Mouse (Mus musculus): Measurements from ENCODE around the gene Myh11. TPM values are rescaled to one million over a fixed set of nuclear protein-coding genes. Genes with fewer than 3 reads are reported as not detected.
A peak's percentile ranks its signal among the peaks of the same experiment; 100 is the strongest.

The Myh11 gene
- polyA plus RNA-seq, 1 experiment from 2014 or later: 0.90 TPM

MicroRNAs within 50 kb of the gene (microRNA counts, 519-probe panel; counts per million panel counts)
- microRNA mmu-miR-484: 2,407 counts per million, percentile 61 among the panel's probes with 10 or more counts

Small RNA genes within 50 kb of the gene (microRNA-seq; reads per million reads assigned to microRNA genes)
- gene Mir484: 2,383 reads per million, percentile 84 among the genes with 10 or more reads in this experiment

Other genes starting within 250 kb of the Myh11 start
- 28.3 and 32.6 TPM in 2 replicates for gene Nde1, start 128.1 kb downstream of the Myh11 start, polyA plus RNA-seq (2015; fragmentation: Nextera tagmentation; extraction: Ambion mirVana)
- gene Marf1, start 128.0 kb downstream of the Myh11 start, polyA plus RNA-seq (2015; fragmentation: Nextera tagmentation; extraction: Ambion mirVana): 12.3 and 13.1 TPM in 2 replicates
- gene Fopnl, start 26.0 kb upstream of the Myh11 start, polyA plus RNA-seq (2015; fragmentation: Nextera tagmentation; extraction: Ambion mirVana): 192 and 195 TPM in 2 replicates
- 8.9 and 10.0 TPM in 2 replicates for gene Abcc1, start 70.2 kb upstream of the Myh11 start, polyA plus RNA-seq (2015; fragmentation: Nextera tagmentation; extraction: Ambion mirVana)